Mouse (Mus musculus) liver, embryonic 11.5 days (tissue): ENCODE measurements around the gene Spats2. TPM values are rescaled to one million over a fixed set of nuclear protein-coding genes. Genes with fewer than 3 reads are reported as not detected.
A peak's percentile ranks its signal among the peaks of the same experiment; 100 is the strongest.

Experiments used
- ATAC-seq: fragments of 200-750 bp; cut with Nextera tagmentation; replicated peaks from 2 replicates; pipeline ENCODE4 v1.8.0; 2017; ENCODE audit warnings: moderate number of reproducible peaks, mild to moderate bottlenecking, moderate TSS enrichment, moderate library complexity; ENCODE audit not compliant: low FRiP score
- DNase-seq: peaks from one replicate; pipeline ENCODE4 v3.0.0-alpha.2; 2017; ENCODE audit warnings: low spot score
- H3K27ac ChIP-seq: fragments of 300-500 bp; sonication (generic); 2 replicates; pipeline ENCODE4 v1.5.1; 2014; ENCODE audit warnings: mild to moderate bottlenecking, low read depth, low read length, control low read depth
- H3K27me3 ChIP-seq: fragments of 300-500 bp; sonication (generic); replicated peaks from 2 replicates; pipeline ENCODE4 v1.6.1; 2014; ENCODE audit warnings: low read length, mixed read lengths; ENCODE audit not compliant: control insufficient read depth, insufficient read depth
- H3K36me3 ChIP-seq: fragments of 300-500 bp; sonication (generic); 2 replicates; pipeline ENCODE4 v1.6.1; 2014; ENCODE audit warnings: mild to moderate bottlenecking, low read length, moderate library complexity, mixed read lengths; ENCODE audit not compliant: control insufficient read depth, insufficient read depth
- H3K4me1 ChIP-seq: fragments of 300-500 bp; sonication (generic); replicated peaks from 2 replicates; pipeline ENCODE4 v1.6.1; 2014; ENCODE audit warnings: low read length, mixed read lengths; ENCODE audit not compliant: control insufficient read depth, insufficient read depth
- H3K4me2 ChIP-seq: fragments of 300-500 bp; sonication (generic); 2 replicates; pipeline ENCODE4 v1.6.1; 2014; ENCODE audit warnings: mild to moderate bottlenecking, control low read depth, moderate library complexity
- H3K4me3 ChIP-seq: fragments of 300-500 bp; sonication (generic); 2 replicates; pipeline ENCODE4 v1.5.1; 2014; ENCODE audit warnings: low read depth, low read length, control low read depth
- H3K9ac ChIP-seq: fragments of 300-500 bp; sonication (generic); 2 replicates; pipeline ENCODE4 v1.6.1; 2014; ENCODE audit warnings: low read depth, low read length, control low read depth
- H3K9me3 ChIP-seq: fragments of 300-500 bp; sonication (generic); 2 replicates; pipeline ENCODE4 v1.6.1; 2016; ENCODE audit warnings: low read length, inconsistent platforms, mixed read lengths; ENCODE audit not compliant: control insufficient read depth
- WGBS: fragments of 180-500 bp; shearing (Covaris S2); extraction: QIAGEN DNeasy Blood & Tissue Kit; methylation state at CpG from one replicate; pipeline ENCODE4 v1.1.7; 2014; 5-methylcytosine and 5-hydroxymethylcytosine counted together
- polyA plus RNA-seq: library from polyadenylated mRNA; unstranded; fragments of >200 nt; fragmentation: Nextera tagmentation; extraction: Ambion mirVana; gene quantifications from 2 replicates; pipeline ENCODE4 v1.2.1, GENCODE M21; 2014

The Spats2 gene
- polyA plus RNA-seq, 1 experiment from 2014 or later, result 35.0 TPM

GRCm38 (mm10) chr15:99221315-99221952, 95.7 kb downstream of the Spats2 start:
- Histone ChIP-seq H3K9ac (no peak overlapping the region), H3K36me3 (no peaks in the 10 kb centered on the region), H3K4me2 (no peak overlapping the region), H3K4me1 (peaks cover 13% of the 10 kb centered on the region), H3K27ac (no peak overlapping the region), H3K9me3 (no peaks in the 10 kb centered on the region), H3K27me3 (peaks cover 72% of the 10 kb centered on the region), H3K4me3 (no peak overlapping the region)
- DNase-seq (no peak), ATAC-seq (no peak)
- 18% methylated on average over 8 of the region's 8 CpGs for WGBS

GRCm38 (mm10) chr15:99222794-99223584, 97.3 kb downstream of the Spats2 start:
- DNase-seq, result no peak
- H3K4me3 ChIP-seq, result peak overlapping the region; percentile 54
- WGBS, result 11% methylated on average over 18 of the region's 18 CpGs
- H3K4me2 ChIP-seq, result peak overlapping the region; percentile 72
- H3K9ac ChIP-seq, result no peak overlapping the region
- no peak for ATAC-seq
- no peak overlapping the region for H3K27ac ChIP-seq
- H3K27me3 ChIP-seq, result peaks cover 87% of the 10 kb centered on the region
- no peaks in the 10 kb centered on the region for H3K36me3 ChIP-seq
- peaks cover 13% of the 10 kb centered on the region for H3K4me1 ChIP-seq
- no peaks in the 10 kb centered on the region for H3K9me3 ChIP-seq

GRCm38 (mm10) chr15:99223585-99224207, 98.0 kb downstream of the Spats2 start:
- ATAC-seq (no peak), DNase-seq (peak; percentile 50)
- Histone ChIP-seq H3K4me2 (peak overlapping the region; percentile 72), H3K27ac (no peak overlapping the region), H3K4me3 (peak overlapping the region; percentile 54), H3K9ac (peak overlapping the region; percentile 26; the same call in 1 of the 2 replicates), H3K27me3 (peaks cover 95% of the 10 kb centered on the region), H3K36me3 (no peaks in the 10 kb centered on the region), H3K4me1 (peaks cover 13% of the 10 kb centered on the region), H3K9me3 (no peaks in the 10 kb centered on the region)
- WGBS, result 1% methylated on average over 45 of the region's 46 CpGs

- Histone ChIP-seq H3K4me3 (peak within 1 kb of the TSS; percentile 54), H3K36me3 (no peaks in the 10 kb centered on the region), H3K4me1 (peaks cover 13% of the 10 kb centered on the region), H3K9ac (peak within 1 kb of the TSS; percentile 26; the same call in 1 of the 2 replicates), H3K27ac (no peak within 1 kb of the TSS), H3K27me3 (peaks cover 98% of the 10 kb centered on the region), H3K9me3 (no peaks in the 10 kb centered on the region), H3K4me2 (peak within 1 kb of the TSS; percentile 72)
- 3% methylated on average over 61 of the region's 66 CpGs for WGBS
- DNase-seq (peak; percentile 68), ATAC-seq (0 out of 2 replicates have a peak, but pooled peaks have one; percentile 22)
Measured at GRCm38 (mm10) chr15:99224208-99224911, 98.6 kb downstream of the Spats2 start, which contains the start of gene Kcnh3. Gene Kcnh3, plus strand, starts transcription at chr15:99224861.

- Histone ChIP-seq H3K4me1 (peaks cover 13% of the 10 kb centered on the region), H3K4me2 (peak overlapping the region; percentile 5), H3K9me3 (no peaks in the 10 kb centered on the region), H3K27ac (no peak overlapping the region), H3K36me3 (no peaks in the 10 kb centered on the region), H3K27me3 (peaks cover 97% of the 10 kb centered on the region), H3K4me3 (peak overlapping the region; percentile 54; the same call in 1 of the 2 replicates), H3K9ac (no peak overlapping the region)
- 2% methylated on average over 22 of the region's 22 CpGs for WGBS
- ATAC-seq (no peak), DNase-seq (no peak)
Measured at GRCm38 (mm10) chr15:99225081-99225810, 99.5 kb downstream of the Spats2 start.

GRCm38 (mm10) chr15:99226090-99226489, 100.4 kb downstream of the Spats2 start:
- H3K27ac ChIP-seq, result no peak overlapping the region
- H3K4me3 ChIP-seq, result no peak overlapping the region
- H3K9me3 ChIP-seq, result no peaks in the 10 kb centered on the region
- H3K36me3 ChIP-seq, result no peaks in the 10 kb centered on the region
- no peak overlapping the region for H3K9ac ChIP-seq
- 24% methylated on average over 14 of the region's 14 CpGs for WGBS
- peaks cover 13% of the 10 kb centered on the region for H3K4me1 ChIP-seq
- ATAC-seq (no peak), DNase-seq (no peak)
- peaks cover 96% of the 10 kb centered on the region for H3K27me3 ChIP-seq
- H3K4me2 ChIP-seq, result no peak overlapping the region

GRCm38 (mm10) chr15:99231998-99232397, 106.3 kb downstream of the Spats2 start:
- Histone ChIP-seq H3K27ac (no peak overlapping the region), H3K9me3 (no peaks in the 10 kb centered on the region), H3K9ac (no peak overlapping the region), H3K4me1 (peaks cover 2% of the 10 kb centered on the region; the same call in 1 of the 2 replicates), H3K4me3 (no peak overlapping the region), H3K36me3 (no peaks in the 10 kb centered on the region), H3K27me3 (peaks cover 60% of the 10 kb centered on the region), H3K4me2 (no peak overlapping the region)
- ATAC-seq (no peak), DNase-seq (no peak)
- 56% methylated on average over 10 of the region's 10 CpGs for WGBS

- DNase-seq (no peak), ATAC-seq (no peak)
- no peak overlapping the region for H3K4me2 ChIP-seq
- H3K27ac ChIP-seq, result no peak overlapping the region
- H3K36me3 ChIP-seq, result no peaks in the 10 kb centered on the region
- peaks cover 43% of the 10 kb centered on the region for H3K27me3 ChIP-seq
- no peaks in the 10 kb centered on the region for H3K9me3 ChIP-seq
- WGBS, result 58% methylated on average over 17 of the region's 17 CpGs
- no peak overlapping the region for H3K4me3 ChIP-seq
- H3K4me1 ChIP-seq, result peaks cover 2% of the 10 kb centered on the region; the same call in 1 of the 2 replicates
- no peak overlapping the region for H3K9ac ChIP-seq
Measured at GRCm38 (mm10) chr15:99233719-99234118, 108.0 kb downstream of the Spats2 start.
